8 mouse cellular contexts compared by ENCODE assay signal in genomic region chr11:75159564-75159963, GRCm38 (mm10). TPM values are rescaled to one million over a fixed set of nuclear protein-coding genes. Genes with fewer than 3 reads are reported as not detected.
A peak's percentile ranks its signal among the peaks of the same experiment; 100 is the strongest.
DNase-seq lines count a peak whose midpoint lies in the region; ATAC-seq and TF ChIP-seq lines count a peak whose summit lies in the region.

No protein-coding gene starts in this region.

- H3K4me1 ChIP-seq in spleen, adult 2 months (ENCODE audit: control insufficient read depth, insufficient read depth, insufficient read length): no peaks in the 10 kb centered on the region; the same call in 1 of the 2 replicates
- peaks cover 14% of the 10 kb centered on the region for H3K4me1 ChIP-seq in kidney, postnatal 0 days (replicated peaks; ENCODE audit: insufficient read depth, low read length)

- WGBS in spleen, adult 2 months: 66% methylated on average over 2 of the region's 2 CpGs
- 56% methylated on average over 2 of the region's 2 CpGs for WGBS in kidney, postnatal 0 days

- no peaks in the 10 kb centered on the region; the same call in 1 of the 2 replicates for H3K27me3 ChIP-seq in spleen, adult 2 months (ENCODE audit: control insufficient read depth, insufficient read depth, low read length)
- H3K27me3 ChIP-seq in kidney, postnatal 0 days (ENCODE audit: insufficient read depth, low read length): no peaks in the 10 kb centered on the region

- no peak overlapping the region for H3K4me2 ChIP-seq in kidney, postnatal 0 days (ENCODE audit: low read length)

- H3K9me3 ChIP-seq in kidney, postnatal 0 days (replicated peaks; ENCODE audit: low read length): no peaks in the 10 kb centered on the region

- peak; percentile 50 for DNase-seq in adrenal gland, adult 2 months
- DNase-seq in adrenal gland, adult 18-20 months (ENCODE audit: low spot score in 2 of 2): no peak
- DNase-seq in spleen, adult 2 months (ENCODE audit: low read depth in 1 of 2, low spot score in 2 of 2): peak in 1 of 2 experiments; percentile 36
- DNase-seq in spleen, postnatal 14 days (ENCODE audit: low spot score in 2 of 2): no peak
- DNase-seq in kidney, postnatal 0 days (ENCODE audit: low spot score): no peak
- peak; percentile 58 for DNase-seq in thymus, postnatal 14 days
- no peak for DNase-seq in layer of hippocampus, postnatal 14 days (ENCODE audit: low spot score in 2 of 2)
- no peak for DNase-seq in left cerebral cortex, postnatal 25 days (ENCODE audit: low spot score in 2 of 2)

- H3K27ac ChIP-seq in spleen, adult 2 months (ENCODE audit: insufficient read depth, low read length): no peak overlapping the region
- H3K27ac ChIP-seq in kidney, postnatal 0 days: peak overlapping the region; percentile 71

- intact Hi-C loops in left cerebral cortex, postnatal 25 days (cut with DNase I): no loop called here

- H3K36me3 ChIP-seq in spleen, adult 2 months (ENCODE audit: control insufficient read depth, insufficient read depth, low read length): peaks cover 19% of the 10 kb centered on the region
- H3K36me3 ChIP-seq in kidney, postnatal 0 days (ENCODE audit: insufficient read depth, low read length): peaks cover 18% of the 10 kb centered on the region; the same call in 1 of the 2 replicates

- H3K4me3 ChIP-seq in spleen, adult 2 months (ENCODE audit: extremely low read depth, insufficient read depth, insufficient read length): no peak overlapping the region
- no peak overlapping the region for H3K4me3 ChIP-seq in kidney, postnatal 0 days (replicated peaks; ENCODE audit: low read depth, low read length)

- peak; percentile 19; the same call in 1 of the 2 replicates for TF ChIP-seq CTCF in spleen, adult 2 months (IDR thresholded peaks at IDR 0.05; ENCODE audit: extremely low read depth, insufficient read depth, insufficient read length, insufficient replicate concordance)
- TF ChIP-seq CTCF in kidney, postnatal 0 days (IDR thresholded peaks at IDR 0.05; ENCODE audit: low read depth): peak; percentile 66

- no peak overlapping the region for H3K9ac ChIP-seq in kidney, postnatal 0 days (ENCODE audit: low read depth, low read length)

- TF ChIP-seq POLR2A in spleen, adult 2 months (IDR thresholded peaks at IDR 0.05; ENCODE audit: low read depth, low read length): no peak

- no peak; the same call in 1 of the 2 replicates for ATAC-seq in kidney, postnatal 0 days (replicated peaks; ENCODE audit: low FRiP score, low read depth)

RNA-seq across cellular contexts. Expression of gene Hic1, which starts 9.8 kb away (rescaled TPM):
- total RNA-seq in adrenal gland, adult 2 months (2021): 10 to 100 TPM in 1 of 2 experiments, 1 to 10 TPM in 1; 7.5 to 15.4 TPM
- polyA plus RNA-seq in adrenal gland, adult 2 months (2012; rRNA removed): 25.9 and 26.9 TPM in 2 replicates
- total RNA-seq in adrenal gland, adult 18-20 months (2021): 10 to 100 TPM in 1 of 2 experiments, 1 to 10 TPM in 1; 5.4 to 13.1 TPM
- 9.2 and 13.2 TPM in 2 replicates for polyA plus RNA-seq in spleen, adult 2 months (2012; rRNA removed)
- 18.5 and 26.9 TPM in 2 replicates for polyA plus RNA-seq in kidney, postnatal 0 days (2015; fragmentation: Nextera tagmentation; extraction: Ambion mirVana)
- 1 to 10 TPM; 3.3 to 4.5 TPM for total RNA-seq in layer of hippocampus, postnatal 14 days (2021)
- 1 to 10 TPM; 3.3 to 3.5 TPM for total RNA-seq in left cerebral cortex, postnatal 25 days (2021)

RNA-seq across cellular contexts. Expression of gene Ovca2, which starts 19.1 kb away (rescaled TPM):
- 10 to 100 TPM; 20.4 to 26.5 TPM for total RNA-seq in adrenal gland, adult 2 months (2021)
- 7.0 and 7.4 TPM in 2 replicates for polyA plus RNA-seq in adrenal gland, adult 2 months (2012; rRNA removed)
- 10 to 100 TPM; 15.9 to 19.8 TPM for total RNA-seq in adrenal gland, adult 18-20 months (2021)
- polyA plus RNA-seq in spleen, adult 2 months (2012; rRNA removed): 17.2 and 18.4 TPM in 2 replicates
- polyA plus RNA-seq in kidney, postnatal 0 days (2015; fragmentation: Nextera tagmentation; extraction: Ambion mirVana): 26.6 and 28.3 TPM in 2 replicates
- total RNA-seq in layer of hippocampus, postnatal 14 days (2021): 10 to 100 TPM; 14.8 to 15.2 TPM
- total RNA-seq in left cerebral cortex, postnatal 25 days (2021): 10 to 100 TPM; 12.4 to 13.9 TPM

RNA-seq across cellular contexts. Expression of gene Dph1, which starts 31.5 kb away (rescaled TPM):
- total RNA-seq in adrenal gland, adult 2 months (2021): 10 to 100 TPM; 32.3 to 37.4 TPM
- polyA plus RNA-seq in adrenal gland, adult 2 months (2012; rRNA removed): 72.0 and 87.5 TPM in 2 replicates
- 10 to 100 TPM; 23.4 to 34.5 TPM for total RNA-seq in adrenal gland, adult 18-20 months (2021)
- 29.2 and 33.3 TPM in 2 replicates for polyA plus RNA-seq in spleen, adult 2 months (2012; rRNA removed)
- 26.3 TPM in 2 replicates for polyA plus RNA-seq in kidney, postnatal 0 days (2015; fragmentation: Nextera tagmentation; extraction: Ambion mirVana)
- total RNA-seq in layer of hippocampus, postnatal 14 days (2021): 10 to 100 TPM; 21.7 to 24.4 TPM
- 10 to 100 TPM; 26.9 to 27.2 TPM for total RNA-seq in left cerebral cortex, postnatal 25 days (2021)

RNA-seq across cellular contexts. Expression of gene Rtn4rl1, which starts 34.0 kb away (rescaled TPM):
- total RNA-seq in adrenal gland, adult 2 months (2021): 10 to 100 TPM; 29.2 to 58.9 TPM
- polyA plus RNA-seq in adrenal gland, adult 2 months (2012; rRNA removed): 48.1 and 62.9 TPM in 2 replicates
- 10 to 100 TPM; 27.7 to 33.2 TPM for total RNA-seq in adrenal gland, adult 18-20 months (2021)
- polyA plus RNA-seq in spleen, adult 2 months (2012; rRNA removed): 11.1 and 12.7 TPM in 2 replicates
- 4.2 and 4.6 TPM in 2 replicates for polyA plus RNA-seq in kidney, postnatal 0 days (2015; fragmentation: Nextera tagmentation; extraction: Ambion mirVana)
- total RNA-seq in layer of hippocampus, postnatal 14 days (2021): 10 to 100 TPM; 82.1 to 83.1 TPM
- total RNA-seq in left cerebral cortex, postnatal 25 days (2021): 10 to 100 TPM; 76.5 to 90.2 TPM

Comparison
In these comparisons a context has a peak if more than half of its experiments do, and no peak if none do; other contexts are left out.
1. DNase-seq: peak in adrenal gland, adult 2 months (single experiment) and thymus, postnatal 14 days (single experiment); none in adrenal gland, adult 18-20 months (0 of 2), spleen, postnatal 14 days (0 of 2), kidney, postnatal 0 days (single experiment), layer of hippocampus, postnatal 14 days (0 of 2) and left cerebral cortex, postnatal 25 days (0 of 2).